In the genomic region with DNA sequence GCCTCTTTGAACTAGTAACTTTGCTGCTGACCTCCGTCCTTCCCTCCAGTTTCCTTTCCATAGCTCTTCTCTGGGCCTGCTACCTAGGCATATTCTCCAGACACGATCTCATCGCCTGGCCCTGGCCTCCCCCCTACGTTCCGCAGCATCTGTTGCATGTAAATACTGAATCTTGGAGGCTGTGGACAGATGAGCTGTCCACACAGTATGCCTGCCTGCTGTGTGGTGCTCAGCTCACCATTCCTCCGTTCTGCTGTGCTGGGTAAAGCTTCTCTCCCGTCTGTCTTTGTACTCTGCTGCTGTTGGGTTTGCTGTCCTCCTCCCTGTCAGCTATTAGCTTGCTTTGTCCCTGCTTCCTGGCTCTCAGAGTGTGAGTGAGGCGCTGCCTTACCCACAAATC, we compare ENCODE assay signal across 23 mouse cellular contexts. TPM values are rescaled to one million over a fixed set of nuclear protein-coding genes. Genes with fewer than 3 reads are reported as not detected.
DNase-seq lines count a peak whose midpoint lies in the region; ATAC-seq and TF ChIP-seq lines count a peak whose summit lies in the region.
"Had no signal": no experiment of that assay in that cellular context is flagged by ENCODE, and none has a peak within 500 bp of the region (broad histone marks: within the 10 kb centered on the region; RNA-seq: fewer than 3 reads in every experiment).

No protein-coding gene starts in this region.

- no peaks in the 10 kb centered on the region for H3K9me3 ChIP-seq in neural tube, embryonic 13.5 days
- no peaks in the 10 kb centered on the region for H3K9me3 ChIP-seq in neural tube, embryonic 15.5 days (replicated peaks)
- H3K9me3 ChIP-seq: forebrain, embryonic 10.5 days; midbrain, embryonic 15.5 days had no signal

- TF ChIP-seq CTCF in layer of hippocampus, adult 2 months (conservative IDR thresholded peaks at IDR 0.05), result no peak

- H3K36me3 ChIP-seq in neural tube, embryonic 13.5 days, result peaks cover 66% of the 10 kb centered on the region
- H3K36me3 ChIP-seq in neural tube, embryonic 15.5 days, result peaks cover 64% of the 10 kb centered on the region

- 65% methylated on average over 8 of the region's 8 CpGs for WGBS in neural tube, embryonic 13.5 days
- WGBS in neural tube, embryonic 15.5 days, result 75% methylated on average over 8 of the region's 8 CpGs

- no peak overlapping the region for H3K4me2 ChIP-seq in neural tube, embryonic 13.5 days
- H3K4me2 ChIP-seq in neural tube, embryonic 15.5 days, result no peak overlapping the region
- H3K4me2 ChIP-seq: midbrain, embryonic 15.5 days had no signal

- peaks cover 17% of the 10 kb centered on the region for H3K4me1 ChIP-seq in neural tube, embryonic 13.5 days (replicated peaks)
- H3K4me1 ChIP-seq in neural tube, embryonic 15.5 days, result peaks cover 4% of the 10 kb centered on the region; the same call in 1 of the 2 replicates

- DNase-seq in heart, adult 11 months, result peak; percentile 82
- DNase-seq in heart, adult 18-20 months, result no peak
- no peak for DNase-seq in layer of hippocampus, adult 2 months (ENCODE audit: low spot score in 2 of 2)
- DNase-seq in layer of hippocampus, adult 9-10 months (ENCODE audit: low spot score), result no peak
- DNase-seq in T-cell, adult 2 months (ENCODE audit: low spot score), result no peak
- DNase-seq in adrenal gland, adult 8-10 months, result no peak
- DNase-seq: adrenal gland, postnatal 10 days; cerebellum, postnatal 10 days; gastrocnemius, postnatal 14 days; heart, postnatal 10 days; kidney, adult 9 months; kidney, postnatal 25 days; layer of hippocampus, adult 9-11 months; left cerebral cortex, postnatal 4 days; retina, postnatal 1 day; right cerebral cortex, postnatal 4 days had no signal

- no peak overlapping the region for H3K4me3 ChIP-seq in layer of hippocampus, adult 2 months
- H3K4me3 ChIP-seq in neural tube, embryonic 13.5 days, result no peak overlapping the region
- H3K4me3 ChIP-seq in neural tube, embryonic 15.5 days (replicated peaks), result no peak overlapping the region
- H3K4me3 ChIP-seq: forebrain, embryonic 10.5 days; left cerebral cortex, adult 2 months; midbrain, embryonic 15.5 days had no signal

- peak overlapping the region; percentile 46; the same call in 1 of the 2 replicates for H3K27ac ChIP-seq in layer of hippocampus, adult 2 months
- no peak overlapping the region for H3K27ac ChIP-seq in neural tube, embryonic 13.5 days (replicated peaks)
- no peak overlapping the region for H3K27ac ChIP-seq in neural tube, embryonic 15.5 days (replicated peaks)
- H3K27ac ChIP-seq: forebrain, embryonic 10.5 days; left cerebral cortex, adult 2 months; liver, embryonic 14.5 days; macrophage; midbrain, embryonic 15.5 days had no signal

- no peak for ATAC-seq in neural tube, embryonic 13.5 days (ENCODE audit: low read depth)
- ATAC-seq in neural tube, embryonic 15.5 days (ENCODE audit: low FRiP score), result no peak
- ATAC-seq: midbrain, embryonic 15.5 days had no signal

- H3K27me3 ChIP-seq in neural tube, embryonic 13.5 days, result no peaks in the 10 kb centered on the region
- H3K27me3 ChIP-seq in neural tube, embryonic 15.5 days (replicated peaks), result no peaks in the 10 kb centered on the region
- H3K27me3 ChIP-seq: midbrain, embryonic 15.5 days had no signal

- 0 out of 2 replicates have a peak overlapping the region, but pooled peaks have one; percentile 12 for H3K9ac ChIP-seq in neural tube, embryonic 13.5 days
- H3K9ac ChIP-seq in neural tube, embryonic 15.5 days (replicated peaks), result no peak overlapping the region
- H3K9ac ChIP-seq: liver, embryonic 14.5 days; midbrain, embryonic 15.5 days had no signal

RNA-seq across cellular contexts. Expression of gene Hmgb1, which starts 21.0 kb away (rescaled TPM):
- total RNA-seq in heart, adult 18-20 months (2021), result 100 to 1,000 TPM in 1 of 2 experiments, 10 to 100 TPM in 1; 79.8 to 103 TPM
- total RNA-seq in layer of hippocampus, adult 2 months (2021), result 100 to 1,000 TPM; 143 to 147 TPM
- 950 and 1,077 TPM in 2 replicates for polyA plus RNA-seq in neural tube, embryonic 13.5 days (2015; fragmentation: Nextera tagmentation; extraction: Ambion mirVana)
- polyA plus RNA-seq in neural tube, embryonic 15.5 days (2015; fragmentation: Nextera tagmentation; extraction: Ambion mirVana), result 674 and 837 TPM in 2 replicates
- total RNA-seq in adrenal gland, adult 8-10 months (2022), result 100 to 1,000 TPM; 138 to 162 (median 149) TPM

RNA-seq across cellular contexts. Expression of gene Uspl1, which starts 21.1 kb away (rescaled TPM):
- 10 to 100 TPM; 22.0 to 23.9 TPM for total RNA-seq in heart, adult 18-20 months (2021)
- total RNA-seq in layer of hippocampus, adult 2 months (2021), result 10 to 100 TPM; 38.8 to 39.0 TPM
- 62.4 and 65.4 TPM in 2 replicates for polyA plus RNA-seq in neural tube, embryonic 13.5 days (2015; fragmentation: Nextera tagmentation; extraction: Ambion mirVana)
- polyA plus RNA-seq in neural tube, embryonic 15.5 days (2015; fragmentation: Nextera tagmentation; extraction: Ambion mirVana), result 56.1 and 57.1 TPM in 2 replicates
- total RNA-seq in adrenal gland, adult 8-10 months (2022), result 10 to 100 TPM; 34.8 to 44.1 (median 37.0) TPM

RNA-seq across cellular contexts. Expression of gene Alox5ap, which starts 59.3 kb away (rescaled TPM):
- total RNA-seq in heart, adult 18-20 months (2021), result 10 to 100 TPM; 12.6 TPM
- 10 to 100 TPM in 1 of 2 experiments, 1 to 10 TPM in 1; 7.8 to 11.1 TPM for total RNA-seq in layer of hippocampus, adult 2 months (2021)
- 9.3 and 14.7 TPM in 2 replicates for polyA plus RNA-seq in neural tube, embryonic 13.5 days (2015; fragmentation: Nextera tagmentation; extraction: Ambion mirVana)
- polyA plus RNA-seq in neural tube, embryonic 15.5 days (2015; fragmentation: Nextera tagmentation; extraction: Ambion mirVana), result 12.0 and 17.4 TPM in 2 replicates
- 10 to 100 TPM; 14.1 to 24.7 (median 21.0) TPM for total RNA-seq in adrenal gland, adult 8-10 months (2022)
